Mouse (Mus musculus) spleen, postnatal 36 days (tissue): Measurements from ENCODE around the gene Lrrc27.

Experiments
- DNase-seq, 2 experiments: peaks; one replicate each; pipeline ENCODE4 v3.0.0; 2022; ENCODE audit warnings: low spot score in 2 of 2, mixed read lengths in 1 of 2

Gene Lrrc27

DNA sequence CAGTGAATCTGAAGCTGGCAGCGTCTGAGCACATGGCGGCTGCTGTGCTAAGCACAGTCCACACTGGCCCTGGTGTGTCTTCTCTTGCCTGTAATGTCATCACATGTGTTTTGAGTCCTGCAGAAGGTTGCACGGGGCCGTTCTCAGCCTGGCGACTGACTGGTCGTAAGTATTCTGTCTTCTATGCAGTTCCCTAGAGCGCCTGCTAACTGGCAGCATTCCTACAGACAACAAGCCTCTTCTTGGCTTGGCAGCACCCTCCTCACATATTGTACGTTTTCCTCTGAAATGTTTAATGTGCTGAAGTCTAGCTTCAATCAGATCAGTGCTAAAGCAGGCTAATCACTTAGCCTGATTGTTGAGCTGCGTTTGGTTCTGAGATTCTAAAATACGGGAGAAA lies 62.8 kb downstream of the Lrrc27 start:
- no peak for DNase-seq

DNA sequence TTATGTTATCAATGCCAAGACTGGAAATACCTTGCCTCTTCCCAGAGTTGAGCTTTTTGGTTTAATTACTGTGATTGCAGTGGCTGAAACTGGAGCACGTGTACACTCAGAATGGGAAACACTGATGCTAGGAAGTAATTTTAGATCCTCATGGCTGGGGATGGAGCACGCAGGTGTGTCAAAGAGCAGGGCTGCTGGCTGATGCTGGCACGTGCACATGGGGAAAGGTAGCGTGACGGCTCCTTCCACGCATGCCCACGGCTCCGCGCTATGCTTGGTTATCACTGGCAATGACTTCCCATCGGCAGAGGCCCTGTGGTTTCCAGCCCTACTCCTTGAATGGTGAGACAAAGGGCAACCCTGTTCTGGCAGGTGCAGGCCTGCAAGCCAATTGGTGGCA lies 63.4 kb downstream of the Lrrc27 start:
- DNase-seq, result no peak

DNA sequence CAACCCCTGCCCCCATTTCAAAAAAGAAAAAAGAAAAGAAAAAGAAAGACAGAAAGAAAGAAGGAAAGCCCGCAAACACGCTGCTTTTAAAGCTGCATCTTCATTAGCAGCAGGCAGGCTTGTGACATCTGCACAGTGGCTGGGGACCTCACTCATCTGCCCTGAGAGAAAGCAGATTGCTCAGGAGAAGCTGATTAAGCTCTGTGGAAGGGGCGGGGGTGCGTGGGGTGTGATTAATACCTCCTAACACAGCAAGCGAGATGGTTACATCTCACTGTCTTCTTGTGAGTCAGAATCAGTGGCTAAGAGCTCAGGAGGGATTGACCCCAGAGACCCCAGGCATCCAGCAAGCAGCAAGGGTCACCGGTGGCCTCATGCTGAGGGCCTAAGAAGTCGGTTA lies 64.7 kb downstream of the Lrrc27 start:
- no peak for DNase-seq

DNA sequence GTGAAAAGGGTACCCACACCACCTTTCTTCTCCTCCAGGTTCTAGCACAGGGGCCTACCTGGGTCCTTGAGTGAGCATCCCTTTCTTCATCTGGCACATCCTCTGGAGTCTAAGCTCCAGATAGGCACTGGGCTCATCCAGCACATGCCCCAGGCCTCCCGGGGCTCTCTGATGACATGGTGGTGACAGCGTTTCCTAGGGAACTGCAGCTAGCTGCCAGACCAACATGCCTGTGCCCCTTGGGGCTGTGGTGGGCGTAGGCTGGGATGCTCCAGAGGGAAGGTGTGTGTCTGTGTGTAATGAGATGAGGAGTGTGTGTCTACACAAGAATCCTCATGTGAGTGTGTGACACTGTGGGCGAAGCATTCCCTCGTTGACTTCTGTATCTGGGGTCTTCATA lies 66.8 kb downstream of the Lrrc27 start:
- DNase-seq, result no peak

DNA sequence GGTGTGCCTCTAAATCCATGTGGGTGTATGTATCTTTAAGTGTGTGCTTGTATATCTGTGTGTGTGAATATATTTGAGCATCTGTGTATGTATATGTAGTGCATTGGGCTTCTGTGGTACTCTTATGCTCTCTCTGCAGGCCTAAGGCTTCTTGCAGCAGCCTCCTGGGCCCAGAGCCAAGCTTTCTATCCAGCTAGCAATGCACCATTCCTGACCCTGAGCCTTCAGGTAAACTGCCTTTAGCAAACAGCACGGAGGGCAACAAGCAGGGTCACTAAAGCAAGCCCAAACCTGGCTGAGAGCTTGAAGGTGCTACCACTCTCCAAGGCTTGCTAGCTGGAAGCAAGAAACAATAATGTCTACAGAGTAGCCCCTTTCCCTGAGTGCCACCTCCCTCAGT lies 67.3 kb downstream of the Lrrc27 start:
- DNase-seq, result no peak

DNA sequence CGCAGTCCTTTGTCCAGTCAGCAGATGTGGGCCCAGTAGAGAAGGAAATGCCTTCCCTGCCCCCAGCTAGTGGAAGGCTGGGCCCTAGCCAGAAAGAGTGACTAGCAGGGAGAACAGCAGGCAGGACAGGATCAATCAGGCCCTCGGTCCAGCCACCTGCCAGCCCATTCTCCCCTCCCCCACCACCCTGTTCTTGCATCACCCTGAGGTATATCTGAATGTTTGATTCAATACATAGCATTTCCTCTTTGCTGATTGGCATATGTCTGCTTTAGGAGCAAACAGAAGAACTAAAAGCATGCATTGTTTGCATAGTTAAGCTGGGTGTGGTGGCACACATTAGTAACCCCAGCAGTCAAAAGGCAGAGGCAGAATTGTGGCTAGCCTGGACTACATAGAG lies 68.4 kb downstream of the Lrrc27 start:
- DNase-seq, result no peak

DNA sequence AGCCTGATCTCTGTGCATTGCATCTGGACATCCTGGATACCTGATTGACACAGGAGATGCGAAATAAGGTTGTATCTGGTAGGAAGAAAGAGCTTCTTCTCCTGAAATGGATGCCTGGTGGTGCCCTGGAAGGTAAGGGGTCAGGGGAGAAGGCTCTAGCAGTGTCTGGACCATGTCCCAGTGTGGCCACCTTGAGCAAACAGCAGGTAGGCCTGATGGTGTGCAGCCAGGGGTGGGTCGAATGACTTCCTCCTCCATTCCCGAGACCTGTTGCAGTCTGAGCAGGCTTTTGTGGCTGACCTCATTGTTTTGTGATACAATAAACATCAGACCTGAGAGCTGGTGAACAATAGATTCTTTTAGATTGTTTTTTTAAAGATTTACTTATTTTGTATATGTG lies 69.2 kb downstream of the Lrrc27 start:
- no peak for DNase-seq

DNA sequence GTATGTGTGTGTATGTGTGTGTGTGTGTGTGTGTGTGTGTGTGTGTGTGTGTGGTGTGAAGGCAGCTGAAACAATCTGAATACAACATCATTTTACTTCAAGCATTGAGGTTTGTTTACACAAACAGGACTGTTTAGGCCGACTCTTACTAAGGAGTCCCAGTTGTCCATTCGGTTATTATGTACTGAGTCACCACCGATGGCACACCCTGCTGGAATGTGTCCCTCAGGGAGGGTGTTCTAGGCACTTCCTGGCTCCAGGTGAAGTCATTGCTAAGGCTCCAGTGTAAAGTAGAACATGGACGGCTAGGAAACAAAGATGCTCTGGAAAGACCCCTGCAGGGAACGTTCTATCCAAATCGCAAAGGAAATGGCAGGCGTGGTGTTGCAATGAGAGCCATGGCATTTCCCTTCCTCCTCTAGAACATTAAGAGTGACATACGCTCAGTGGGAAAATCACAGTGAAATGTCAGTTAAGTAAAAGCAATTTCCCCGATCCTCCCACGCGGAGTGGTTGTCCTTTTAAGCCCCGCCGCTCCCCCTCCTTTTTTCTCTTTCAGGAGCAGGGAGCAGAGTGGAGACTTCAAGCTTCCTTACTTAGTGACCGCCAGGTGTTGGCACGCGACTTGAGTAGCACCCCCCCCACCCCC lies 72.6 kb downstream of the Lrrc27 start:
- no peak for DNase-seq

DNA sequence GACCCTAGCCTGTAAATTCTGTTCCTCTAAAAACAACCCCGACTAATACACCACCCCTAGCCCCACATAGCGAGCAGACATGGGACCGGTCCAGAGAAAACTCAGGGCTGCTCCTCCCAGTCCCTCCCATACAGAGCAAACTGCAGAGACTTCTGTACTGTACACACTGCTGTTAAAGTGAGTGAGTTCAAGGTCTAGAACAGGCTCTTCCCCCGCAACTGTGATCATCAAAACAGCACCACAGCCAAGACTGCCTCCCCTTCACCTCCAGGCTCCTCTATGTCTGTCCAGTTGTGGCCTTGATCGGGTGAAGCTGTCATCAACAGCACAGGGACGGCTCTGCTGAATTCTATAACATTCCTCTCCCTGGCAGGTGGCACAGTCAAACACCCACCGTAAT lies 75.8 kb downstream of the Lrrc27 start:
- DNase-seq, result no peak
